Mouse (Mus musculus): ENCODE measurements around the gene Gucy1a1. TPM values are rescaled to one million over a fixed set of nuclear protein-coding genes. Genes with fewer than 3 reads are reported as not detected.
"Not testable (repeated sequence)": the region's sequence is repeated elsewhere in the genome, so short reads cannot be mapped to it uniquely, and the experiment has no call there.

Gucy1a1 gene
- total and polyA plus RNA-seq, 3 experiments: 12.0 to 20.6 (median 17.7) TPM

DNA sequence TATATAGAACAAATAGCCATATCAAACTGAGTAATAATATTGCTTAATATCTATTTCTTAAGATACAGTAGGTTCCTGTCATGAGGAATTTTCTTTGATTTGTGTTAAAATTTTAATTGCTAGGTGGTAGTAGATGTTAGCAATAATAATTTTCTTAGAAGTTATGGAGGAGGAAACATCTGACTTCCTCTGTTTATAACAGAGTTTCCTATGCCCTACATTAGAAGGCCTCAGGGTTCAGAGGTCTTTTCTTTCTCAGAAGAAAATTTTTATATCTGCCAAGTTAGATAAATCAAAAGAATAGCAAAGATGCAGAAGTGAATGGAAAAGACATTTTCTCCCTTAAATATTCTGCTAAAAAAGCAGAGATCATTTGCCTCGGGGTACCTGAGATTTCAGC, 29.9 kb upstream of the Gucy1a1 start:
- no peak for DNase-seq
- Histone ChIP-seq H3K9ac (ENCODE audit: low read depth, low read length) (no peak overlapping the region), H3K27ac (no peak overlapping the region), H3K4me3 (no peak overlapping the region), H3K36me3 (ENCODE audit: control insufficient read depth, insufficient read depth, low read length) (no peaks in the 10 kb centered on the region), H3K27me3 (ENCODE audit: control insufficient read depth, insufficient read depth, low read length) (no peaks in the 10 kb centered on the region), H3K79me2 (replicated peaks; ENCODE audit: control insufficient read depth, insufficient read depth, low read length) (no peaks in the 10 kb centered on the region), H3K4me1 (ENCODE audit: control insufficient read depth, insufficient read depth, low read length) (no peaks in the 10 kb centered on the region; the same call in 1 of the 2 replicates)
- intact Hi-C loops (cut with DNase I): no loop called here
- 43% methylated on average over 1 of the region's 1 CpGs for WGBS
- no peak for TF ChIP-seq POLR2A (IDR thresholded peaks at IDR 0.05; ENCODE audit: insufficient read depth, low read depth, low read length)
- TF ChIP-seq EP300 (IDR thresholded peaks at IDR 0.05; ENCODE audit: insufficient read depth, low read depth, low read length): no peak
- TF ChIP-seq CTCF (IDR thresholded peaks at IDR 0.05): no peak

DNA sequence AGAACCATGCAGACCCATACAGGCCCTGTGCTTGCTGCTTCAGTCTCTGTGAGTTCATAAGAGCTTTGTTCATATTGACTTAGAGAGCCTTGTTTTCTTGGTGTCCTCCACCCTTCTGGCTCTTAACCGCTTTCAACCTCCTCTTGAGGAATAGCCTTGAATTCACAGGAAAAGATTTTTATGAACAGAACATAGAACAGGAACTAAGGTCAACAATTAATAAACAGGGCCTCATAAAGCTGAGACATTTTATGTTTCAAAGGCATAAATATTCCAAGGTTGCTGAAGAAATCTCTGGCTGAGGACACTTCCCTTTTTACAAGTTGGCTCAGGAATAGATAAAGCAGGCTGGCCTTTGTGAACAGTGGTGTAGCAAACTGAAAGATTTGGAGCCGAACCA, 21.5 kb upstream of the Gucy1a1 start:
- TF ChIP-seq EP300 (IDR thresholded peaks at IDR 0.05; ENCODE audit: insufficient read depth, low read depth, low read length) (no peak), CTCF (IDR thresholded peaks at IDR 0.05) (no peak), POLR2A (IDR thresholded peaks at IDR 0.05; ENCODE audit: insufficient read depth, low read depth, low read length) (no peak)
- WGBS: 64% methylated on average over 2 of the region's 2 CpGs
- Histone ChIP-seq H3K79me2 (replicated peaks; ENCODE audit: control insufficient read depth, insufficient read depth, low read length) (no peaks in the 10 kb centered on the region), H3K9ac (ENCODE audit: low read depth, low read length) (no peak overlapping the region), H3K4me1 (ENCODE audit: control insufficient read depth, insufficient read depth, low read length) (no peaks in the 10 kb centered on the region), H3K27ac (no peak overlapping the region), H3K36me3 (ENCODE audit: control insufficient read depth, insufficient read depth, low read length) (no peaks in the 10 kb centered on the region), H3K27me3 (ENCODE audit: control insufficient read depth, insufficient read depth, low read length) (no peaks in the 10 kb centered on the region), H3K4me3 (no peak overlapping the region)
- DNase-seq: no peak
- intact Hi-C loops (cut with DNase I): no loop called here

DNA sequence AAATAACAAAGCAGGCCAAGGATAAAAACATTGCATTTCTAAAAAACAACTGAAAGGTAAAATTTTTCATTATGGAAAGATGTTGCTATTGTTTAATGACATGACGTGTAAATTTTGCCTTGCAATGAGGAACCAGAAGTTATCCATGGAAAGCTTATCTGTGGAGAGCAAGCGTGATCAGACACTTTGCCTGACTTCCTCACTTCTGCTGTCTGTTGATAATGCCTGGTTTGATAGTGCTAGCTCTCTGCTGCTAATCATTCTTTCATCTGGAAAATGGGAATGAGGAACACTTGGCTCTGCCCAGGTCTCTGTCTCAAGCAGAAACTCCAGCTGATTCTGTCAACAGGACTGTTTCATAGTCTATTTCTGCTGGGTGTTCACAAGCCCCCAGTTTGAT, 20.3 kb upstream of the Gucy1a1 start:
- Histone ChIP-seq H3K4me3 (no peak overlapping the region), H3K79me2 (replicated peaks; ENCODE audit: control insufficient read depth, insufficient read depth, low read length) (no peaks in the 10 kb centered on the region), H3K36me3 (ENCODE audit: control insufficient read depth, insufficient read depth, low read length) (no peaks in the 10 kb centered on the region), H3K27me3 (ENCODE audit: control insufficient read depth, insufficient read depth, low read length) (no peaks in the 10 kb centered on the region), H3K4me1 (ENCODE audit: control insufficient read depth, insufficient read depth, low read length) (no peaks in the 10 kb centered on the region), H3K27ac (no peak overlapping the region), H3K9ac (ENCODE audit: low read depth, low read length) (no peak overlapping the region)
- WGBS: 53% methylated on average over 2 of the region's 2 CpGs
- DNase-seq: no peak
- TF ChIP-seq EP300 (IDR thresholded peaks at IDR 0.05; ENCODE audit: insufficient read depth, low read depth, low read length): no peak
- no peak for TF ChIP-seq CTCF (IDR thresholded peaks at IDR 0.05)
- no peak for TF ChIP-seq POLR2A (IDR thresholded peaks at IDR 0.05; ENCODE audit: insufficient read depth, low read depth, low read length)
- intact Hi-C loops (cut with DNase I): no loop called here

DNA sequence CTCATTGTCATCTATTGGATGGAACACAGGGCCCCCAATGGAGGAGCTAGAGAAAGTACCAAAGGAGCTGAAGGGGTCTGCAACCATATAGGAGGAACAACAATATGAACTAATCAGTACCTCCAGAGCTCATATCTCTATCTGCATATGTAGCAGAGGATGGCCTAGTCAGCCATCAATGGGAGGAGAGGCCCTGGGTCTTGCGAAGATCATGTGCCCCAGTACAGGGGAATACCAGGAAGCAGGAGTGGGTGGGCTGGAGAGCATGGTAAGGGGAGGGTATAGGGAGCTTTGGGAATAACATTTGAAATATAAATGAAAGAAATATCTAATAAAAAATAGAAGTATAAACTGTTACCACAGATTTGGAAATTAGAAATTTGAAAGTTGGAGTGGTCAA, 17.4 kb upstream of the Gucy1a1 start:
- H3K4me3 ChIP-seq; DNase-seq; intact Hi-C loops (cut with DNase I); H3K79me2 ChIP-seq (replicated peaks; ENCODE audit: control insufficient read depth, insufficient read depth, low read length); H3K27ac ChIP-seq; H3K9ac ChIP-seq (ENCODE audit: low read depth, low read length); H3K36me3 ChIP-seq (ENCODE audit: control insufficient read depth, insufficient read depth, low read length); H3K27me3 ChIP-seq (ENCODE audit: control insufficient read depth, insufficient read depth, low read length); H3K4me1 ChIP-seq (ENCODE audit: control insufficient read depth, insufficient read depth, low read length): not testable (repeated sequence)
- 94% methylated on average over 1 of the region's 1 CpGs for WGBS

DNA sequence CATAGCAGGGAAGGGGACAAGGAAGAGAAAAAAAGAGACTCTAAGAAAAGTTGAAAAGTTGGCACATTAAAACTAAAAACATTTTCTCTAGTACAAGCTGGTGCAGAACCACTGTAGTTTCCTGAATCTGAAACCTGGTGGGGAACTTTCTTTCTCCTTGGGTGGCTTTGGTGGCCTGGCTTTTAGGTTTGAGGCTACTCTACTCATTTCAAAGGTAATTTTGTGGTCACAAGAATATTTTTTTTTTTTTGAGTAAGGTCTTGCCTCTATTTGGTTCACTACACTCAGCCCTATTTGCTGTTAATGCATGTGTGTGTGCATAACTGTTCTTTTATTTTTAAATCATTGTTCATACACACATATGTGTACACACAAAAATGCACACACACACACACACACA, 389 bp upstream of the Gucy1a1 start:
- Histone ChIP-seq H3K4me1 (ENCODE audit: control insufficient read depth, insufficient read depth, low read length) (no peaks in the 10 kb centered on the region), H3K36me3 (ENCODE audit: control insufficient read depth, insufficient read depth, low read length) (no peaks in the 10 kb centered on the region), H3K4me3 (no peak overlapping the region), H3K27ac (no peak overlapping the region), H3K79me2 (replicated peaks; ENCODE audit: control insufficient read depth, insufficient read depth, low read length) (no peaks in the 10 kb centered on the region), H3K27me3 (ENCODE audit: control insufficient read depth, insufficient read depth, low read length) (no peaks in the 10 kb centered on the region), H3K9ac (ENCODE audit: low read depth, low read length) (no peak overlapping the region)
- TF ChIP-seq POLR2A (IDR thresholded peaks at IDR 0.05; ENCODE audit: insufficient read depth, low read depth, low read length): no peak
- TF ChIP-seq EP300 (IDR thresholded peaks at IDR 0.05; ENCODE audit: insufficient read depth, low read depth, low read length): no peak
- TF ChIP-seq CTCF (IDR thresholded peaks at IDR 0.05): no peak
- intact Hi-C loops (cut with DNase I): loop anchor here (5.0 kb wide), 1 partner anchor 36 kb away; no protein-coding TSS in a partner anchor
- no peak for DNase-seq

DNA sequence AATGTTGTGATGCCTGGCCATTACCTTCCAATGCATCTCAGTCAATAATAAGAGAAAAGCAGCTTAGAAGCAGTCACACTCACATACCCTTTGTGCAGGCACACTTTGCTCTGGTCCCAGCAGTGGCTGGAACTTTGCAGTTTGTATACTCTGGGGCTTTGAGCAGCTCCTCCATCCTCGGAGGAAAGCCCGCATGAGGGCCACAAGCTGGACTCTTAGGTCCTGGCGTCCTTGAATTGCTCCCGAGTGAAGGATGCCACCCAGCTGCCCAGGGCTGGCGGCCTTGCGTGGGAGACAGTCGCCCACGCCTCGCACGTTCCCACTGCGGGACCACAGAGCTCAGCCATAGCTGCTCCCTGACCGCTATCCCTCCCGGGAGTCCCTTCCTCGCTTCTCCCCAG, 864 bp downstream of the Gucy1a1 start:
- H3K4me3 ChIP-seq: peak overlapping the region; percentile 50
- H3K4me1 ChIP-seq (ENCODE audit: control insufficient read depth, insufficient read depth, low read length): no peaks in the 10 kb centered on the region
- H3K27ac ChIP-seq: peak overlapping the region; percentile 72
- DNase-seq: peak in 1 of 2 experiments; percentile 29
- H3K9ac ChIP-seq (ENCODE audit: low read depth, low read length): peak overlapping the region; percentile 64
- no peaks in the 10 kb centered on the region for H3K27me3 ChIP-seq (ENCODE audit: control insufficient read depth, insufficient read depth, low read length)
- intact Hi-C loops (cut with DNase I): loop anchor here (5.0 kb wide), 2 partner anchors 37 to 38 kb away; no protein-coding TSS in a partner anchor
- H3K79me2 ChIP-seq (replicated peaks; ENCODE audit: control insufficient read depth, insufficient read depth, low read length): no peaks in the 10 kb centered on the region
- no peak for TF ChIP-seq POLR2A (IDR thresholded peaks at IDR 0.05; ENCODE audit: insufficient read depth, low read depth, low read length)
- TF ChIP-seq EP300 (IDR thresholded peaks at IDR 0.05; ENCODE audit: insufficient read depth, low read depth, low read length): no peak
- no peak for TF ChIP-seq CTCF (IDR thresholded peaks at IDR 0.05)
- H3K36me3 ChIP-seq (ENCODE audit: control insufficient read depth, insufficient read depth, low read length): no peaks in the 10 kb centered on the region
- WGBS: 8% methylated on average over 14 of the region's 14 CpGs
